Mouse (Mus musculus): Measurements from ENCODE around the gene Ccdc106. TPM values are rescaled to one million over a fixed set of nuclear protein-coding genes. Genes with fewer than 3 reads are reported as not detected.

Gene Ccdc106
- polyA plus RNA-seq, 1 experiment from 2014 or later: 38.4 TPM

Other genes starting within 250 kb of the Ccdc106 start
- gene Fam71e2, start 249.3 kb upstream of the Ccdc106 start, polyA plus RNA-seq (2016; fragmentation: Nextera tagmentation; extraction: Ambion mirVana): not detected in 2 replicates
- gene Il11, start 237.7 kb upstream of the Ccdc106 start, polyA plus RNA-seq (2016; fragmentation: Nextera tagmentation; extraction: Ambion mirVana): 0.10 TPM in 1 of 2 replicates, not detected in the other
- gene Tmem190, start 237.6 kb upstream of the Ccdc106 start, polyA plus RNA-seq (2016; fragmentation: Nextera tagmentation; extraction: Ambion mirVana): not detected in 2 replicates
- gene Tmem238, start 230.9 kb upstream of the Ccdc106 start, polyA plus RNA-seq (2016; fragmentation: Nextera tagmentation; extraction: Ambion mirVana): 5.8 and 6.2 TPM in 2 replicates
- gene Rpl28, start 227.7 kb upstream of the Ccdc106 start, polyA plus RNA-seq (2016; fragmentation: Nextera tagmentation; extraction: Ambion mirVana): 388 and 404 TPM in 2 replicates
- gene Ube2s, start 208.0 kb upstream of the Ccdc106 start, polyA plus RNA-seq (2016; fragmentation: Nextera tagmentation; extraction: Ambion mirVana): 422 and 452 TPM in 2 replicates
- 0.48 and 0.52 TPM in 2 replicates for gene Shisa7, start 175.9 kb upstream of the Ccdc106 start, polyA plus RNA-seq (2016; fragmentation: Nextera tagmentation; extraction: Ambion mirVana)
- gene Isoc2b, start 150.3 kb upstream of the Ccdc106 start, polyA plus RNA-seq (2016; fragmentation: Nextera tagmentation; extraction: Ambion mirVana): 4.1 and 4.4 TPM in 2 replicates
- 0.74 and 0.93 TPM in 2 replicates for gene Isoc2a, start 143.4 kb upstream of the Ccdc106 start, polyA plus RNA-seq (2016; fragmentation: Nextera tagmentation; extraction: Ambion mirVana)
- not detected in 2 replicates for gene Gm36210, start 114.0 kb upstream of the Ccdc106 start, polyA plus RNA-seq (2016; fragmentation: Nextera tagmentation; extraction: Ambion mirVana)
- 4.0 and 4.3 TPM in 2 replicates for gene Zfp628, start 105.3 kb upstream of the Ccdc106 start, polyA plus RNA-seq (2016; fragmentation: Nextera tagmentation; extraction: Ambion mirVana)
- gene Nat14, start 98.5 kb upstream of the Ccdc106 start, polyA plus RNA-seq (2016; fragmentation: Nextera tagmentation; extraction: Ambion mirVana): 5.4 and 7.7 TPM in 2 replicates
- gene Ssc5d, start 94.8 kb upstream of the Ccdc106 start, polyA plus RNA-seq (2016; fragmentation: Nextera tagmentation; extraction: Ambion mirVana): 1.5 and 1.6 TPM in 2 replicates
- 0.20 and 0.32 TPM in 2 replicates for gene Sbk2, start 56.1 kb upstream of the Ccdc106 start, polyA plus RNA-seq (2016; fragmentation: Nextera tagmentation; extraction: Ambion mirVana)
- 0.06 TPM in 1 of 2 replicates, not detected in the other for gene Sbk3, start 49.4 kb upstream of the Ccdc106 start, polyA plus RNA-seq (2016; fragmentation: Nextera tagmentation; extraction: Ambion mirVana)
- gene Zfp579, start 24.4 kb upstream of the Ccdc106 start, polyA plus RNA-seq (2016; fragmentation: Nextera tagmentation; extraction: Ambion mirVana): 43.3 and 46.7 TPM in 2 replicates
- gene Zfp524, start 6.1 kb upstream of the Ccdc106 start, polyA plus RNA-seq (2016; fragmentation: Nextera tagmentation; extraction: Ambion mirVana): 9.3 and 10.6 TPM in 2 replicates
- gene Fiz1, start 5.9 kb upstream of the Ccdc106 start, polyA plus RNA-seq (2016; fragmentation: Nextera tagmentation; extraction: Ambion mirVana): 58.9 and 59.3 TPM in 2 replicates
- gene Gm44973, start 5.1 kb upstream of the Ccdc106 start, polyA plus RNA-seq (2016; fragmentation: Nextera tagmentation; extraction: Ambion mirVana): not detected in 2 replicates
- 8.2 TPM in 2 replicates for gene Zfp865, start 177 bp upstream of the Ccdc106 start, polyA plus RNA-seq (2016; fragmentation: Nextera tagmentation; extraction: Ambion mirVana)
- gene 4632433K11Rik, start 13.6 kb downstream of the Ccdc106 start, polyA plus RNA-seq (2016; fragmentation: Nextera tagmentation; extraction: Ambion mirVana): not detected in 2 replicates
- gene Zfp784, start 17.9 kb downstream of the Ccdc106 start, polyA plus RNA-seq (2016; fragmentation: Nextera tagmentation; extraction: Ambion mirVana): 5.4 and 5.7 TPM in 2 replicates
- 36.4 and 41.8 TPM in 2 replicates for gene Zfp580, start 31.0 kb downstream of the Ccdc106 start, polyA plus RNA-seq (2016; fragmentation: Nextera tagmentation; extraction: Ambion mirVana)
- gene U2af2, start 41.6 kb downstream of the Ccdc106 start, polyA plus RNA-seq (2016; fragmentation: Nextera tagmentation; extraction: Ambion mirVana): 159 and 161 TPM in 2 replicates
- 66.0 and 67.2 TPM in 2 replicates for gene Epn1, start 59.7 kb downstream of the Ccdc106 start, polyA plus RNA-seq (2016; fragmentation: Nextera tagmentation; extraction: Ambion mirVana)
- not detected in 2 replicates for gene Rfpl4, start 96.4 kb downstream of the Ccdc106 start, polyA plus RNA-seq (2016; fragmentation: Nextera tagmentation; extraction: Ambion mirVana)
- gene Rasl2-9, start 105.4 kb downstream of the Ccdc106 start, polyA plus RNA-seq (2016; fragmentation: Nextera tagmentation; extraction: Ambion mirVana): 0.22 and 0.27 TPM in 2 replicates
- not detected in 2 replicates for gene Vmn1r55, start 129.1 kb downstream of the Ccdc106 start, polyA plus RNA-seq (2016; fragmentation: Nextera tagmentation; extraction: Ambion mirVana)
- not detected in 2 replicates for gene Vmn1r56, start 176.2 kb downstream of the Ccdc106 start, polyA plus RNA-seq (2016; fragmentation: Nextera tagmentation; extraction: Ambion mirVana)
- gene Vmn1r57, start 197.9 kb downstream of the Ccdc106 start, polyA plus RNA-seq (2016; fragmentation: Nextera tagmentation; extraction: Ambion mirVana): not detected in 2 replicates